Mouse (Mus musculus) retina, adult 2 months (tissue): ENCODE measurements around the gene Cstb.

Experiments used
- DNase-seq: peaks from one replicate; pipeline ENCODE4 v3.0.0-alpha.2; 2012; ENCODE audit warnings: low read depth, low spot score

Cstb gene

DNA sequence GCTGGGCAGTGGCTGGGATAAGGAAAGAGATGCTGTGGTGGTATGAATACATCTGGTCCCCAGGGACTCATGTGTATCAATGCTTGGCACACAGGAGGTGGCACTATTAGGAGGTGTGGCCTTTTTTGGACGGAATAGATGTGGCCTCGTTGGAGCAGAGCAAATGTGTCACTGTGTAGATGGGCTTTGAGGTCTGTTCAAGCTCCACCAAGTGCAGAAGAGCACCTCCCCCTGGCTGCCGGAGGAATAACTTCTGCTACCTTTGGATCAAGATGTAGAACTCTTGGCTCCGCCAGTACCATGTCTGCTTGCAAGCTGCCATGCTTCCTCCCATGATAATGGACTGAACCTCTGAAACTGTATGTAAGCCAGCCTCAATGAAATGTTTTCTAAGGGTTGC lies 36.3 kb downstream of the Cstb start:
- DNase-seq: no peak

- DNase-seq: no peak
These were observed 37.7 kb downstream of the Cstb start for GRCm38 (mm10) chr10:78462945-78463768.

DNA sequence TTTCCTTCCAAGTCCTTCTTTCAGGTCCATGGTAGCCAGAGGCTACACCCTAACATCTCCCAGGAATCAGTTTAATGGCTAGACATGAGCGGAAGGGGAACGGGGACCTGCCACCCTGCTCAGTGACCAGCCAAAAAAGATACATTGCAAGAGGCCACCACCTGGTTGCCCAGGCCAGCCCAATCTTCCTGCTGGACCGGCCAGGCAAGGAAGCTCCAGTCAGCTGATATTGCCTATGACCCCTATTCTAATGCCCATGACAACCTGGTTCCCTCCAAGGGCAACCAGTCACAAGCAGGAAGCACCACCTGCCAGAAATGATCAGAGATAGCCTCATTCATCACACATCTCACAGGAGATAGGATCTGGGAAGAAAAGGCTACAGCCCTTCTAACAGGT lies 38.3 kb downstream of the Cstb start:
- no peak for DNase-seq

DNA sequence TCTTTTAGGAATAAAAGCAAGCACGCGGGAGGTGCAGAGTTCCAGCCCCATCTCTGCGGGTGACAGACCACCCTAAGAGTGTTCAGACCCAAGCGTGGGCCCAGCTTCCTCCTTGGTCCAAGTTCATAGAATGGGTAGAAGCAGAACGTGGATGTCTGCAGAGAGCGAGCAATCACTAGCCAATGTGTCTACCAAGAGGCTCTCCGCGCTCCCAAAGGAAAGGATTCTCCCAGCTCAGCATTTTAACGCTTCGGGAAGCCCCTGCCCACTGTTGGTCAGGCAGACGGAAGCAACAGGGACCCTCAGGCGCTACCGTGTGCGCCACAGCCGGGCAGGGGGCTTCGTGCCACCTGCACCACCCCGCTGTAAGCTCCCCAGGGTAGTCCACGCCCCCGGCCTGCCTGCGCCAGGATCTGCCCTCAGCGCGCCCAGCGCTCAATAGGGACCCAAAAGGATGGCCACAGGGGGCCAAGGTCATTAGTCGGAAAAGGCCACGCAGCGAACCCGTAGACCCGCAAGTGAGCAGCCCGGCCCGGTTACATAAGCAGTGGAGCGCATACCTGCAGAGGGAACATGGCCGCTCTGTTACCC lies 38.8 kb downstream of the Cstb start:
- DNase-seq: no peak

DNA sequence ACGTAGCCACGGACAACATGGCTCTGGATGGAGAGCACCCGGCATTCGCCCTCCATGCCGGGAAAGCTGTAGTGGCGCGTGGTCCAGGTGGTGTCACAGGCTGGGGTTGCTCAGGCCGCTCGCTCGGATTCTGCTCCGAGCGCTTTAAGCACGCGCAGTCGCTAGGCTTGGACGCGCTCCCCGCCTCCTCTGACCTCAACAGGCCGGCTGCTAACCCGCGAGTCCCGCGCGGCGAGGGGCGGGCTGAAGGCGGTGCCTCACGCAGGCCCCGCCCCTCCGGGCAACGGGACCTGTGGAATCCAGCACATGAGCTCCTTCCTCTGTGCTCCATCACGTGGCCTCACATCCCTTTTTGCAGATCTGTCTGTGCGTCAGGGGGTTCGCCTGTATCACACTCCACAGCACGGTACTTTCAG lies 39.3 kb downstream of the Cstb start, which contains the start of gene Pdxk:
TSS of gene Pdxk (minus strand) at position 184 of the 416 bp plus-strand sequence.
- DNase-seq: peak; percentile 84

GRCm38 (mm10) chr10:78465472-78465871 lies 40.0 kb downstream of the Cstb start:
- no peak for DNase-seq

GRCm38 (mm10) chr10:78466647-78467046 lies 41.2 kb downstream of the Cstb start:
- DNase-seq: no peak

DNA sequence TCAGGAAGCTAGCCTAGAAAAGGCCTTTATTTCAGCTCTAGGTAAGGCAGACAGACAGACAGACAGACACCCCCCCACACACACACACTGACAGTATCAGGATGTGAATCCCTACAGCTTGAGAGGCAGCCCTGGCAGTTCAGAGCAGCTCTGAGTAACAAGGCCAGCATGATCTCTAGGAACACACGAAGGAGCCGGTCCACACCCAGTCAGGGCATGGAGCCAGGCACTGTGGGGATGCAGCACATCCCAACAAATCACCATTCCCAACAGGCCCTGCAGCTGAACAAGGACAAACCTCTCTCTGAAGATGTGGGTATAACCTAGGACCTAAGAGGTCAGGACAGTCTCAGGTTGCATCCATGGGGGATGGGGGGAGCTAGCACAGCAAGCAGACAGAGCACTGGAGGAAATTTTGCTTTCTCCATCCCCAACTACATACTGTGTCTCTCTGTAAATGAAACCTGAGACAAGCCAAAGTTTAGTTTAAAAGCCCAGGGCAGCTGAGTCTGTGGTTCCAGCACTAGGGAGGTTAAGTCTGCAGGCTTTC lies 42.4 kb downstream of the Cstb start:
- no peak for DNase-seq

DNA sequence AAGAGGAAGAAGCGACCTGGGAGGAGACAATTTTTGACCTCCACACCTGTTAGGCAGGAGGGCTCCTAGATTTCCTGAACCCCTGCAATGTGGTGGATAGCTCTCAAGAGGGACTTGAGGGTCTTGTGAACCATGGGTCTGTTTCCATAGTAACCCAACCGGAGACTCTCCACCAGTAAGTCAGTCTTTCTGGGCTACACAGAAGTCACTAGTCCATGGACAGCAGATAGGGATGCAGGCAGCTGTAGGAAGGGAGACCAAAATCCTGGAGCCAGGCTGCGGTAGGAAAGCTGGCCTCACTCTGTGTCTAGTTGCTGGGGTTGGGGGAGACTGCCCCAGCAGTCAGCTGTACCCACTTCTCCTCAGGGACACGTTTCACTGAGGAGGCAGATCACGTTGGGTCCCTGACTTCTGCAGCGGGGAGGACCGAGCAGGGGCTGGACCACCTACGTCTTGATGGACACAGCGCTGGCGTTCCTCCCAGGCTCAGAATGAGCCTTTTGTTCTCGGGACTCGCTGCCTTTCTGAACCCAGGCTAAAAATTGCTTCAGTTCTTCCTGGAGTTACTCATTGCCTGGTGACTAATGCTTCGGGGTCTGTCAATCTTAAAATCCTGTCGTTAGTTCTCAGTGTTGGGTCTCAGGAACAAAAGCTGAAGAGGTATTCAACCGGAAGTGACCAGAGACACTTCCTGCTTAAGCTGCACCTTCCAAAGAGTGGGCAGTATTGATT lies 45.3 kb downstream of the Cstb start:
- DNase-seq: no peak

GRCm38 (mm10) chr10:78472046-78472445 lies 46.6 kb downstream of the Cstb start:
- no peak for DNase-seq

- no peak for DNase-seq
These were observed 48.0 kb downstream of the Cstb start for GRCm38 (mm10) chr10:78473434-78473833.

- no peak for DNase-seq
These were observed 49.3 kb downstream of the Cstb start for GRCm38 (mm10) chr10:78474759-78475158.

GRCm38 (mm10) chr10:78476821-78477220 lies 51.4 kb downstream of the Cstb start:
- no peak for DNase-seq
